ENCODE assay signal across 20 mouse cellular contexts in the genomic region with DNA sequence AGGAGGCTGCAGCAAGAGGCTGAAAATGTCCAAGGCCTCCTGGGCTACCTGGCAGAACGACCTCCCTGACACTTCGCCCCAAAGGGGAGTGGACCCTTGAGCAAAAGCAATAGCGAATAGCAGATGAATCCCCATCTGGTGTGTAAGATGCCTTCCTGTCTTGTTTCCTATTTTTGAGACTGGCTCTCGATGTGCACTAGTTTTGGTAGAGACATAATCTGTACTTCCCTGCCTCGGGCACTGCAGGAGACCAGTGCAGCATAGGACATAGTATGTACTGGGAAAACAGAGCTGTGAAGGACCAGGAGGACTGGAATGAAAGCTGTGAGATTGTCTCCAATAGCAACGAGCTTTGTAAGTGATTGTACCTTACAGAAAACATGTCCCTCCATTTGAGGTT. TPM values are rescaled to one million over a fixed set of nuclear protein-coding genes. Genes with fewer than 3 reads are reported as not detected.
A peak's percentile ranks its signal among the peaks of the same experiment; 100 is the strongest.
DNase-seq lines count a peak whose midpoint lies in the region; ATAC-seq and TF ChIP-seq lines count a peak whose summit lies in the region.
"Had no signal": no experiment of that assay in that cellular context is flagged by ENCODE, and none has a peak within 500 bp of the region (broad histone marks: within the 10 kb centered on the region; RNA-seq: fewer than 3 reads in every experiment).

No protein-coding gene starts in this region.

- no peak for ATAC-seq in kidney, embryonic 15.5 days (replicated peaks; ENCODE audit: low FRiP score)
- ATAC-seq in megakaryocyte, adult 5-6 weeks (ENCODE audit: poor library complexity, severe bottlenecking) = peak; percentile 65
- ATAC-seq: forebrain, embryonic 15.5 days had no signal

- H3K9me3 ChIP-seq in kidney, embryonic 15.5 days (replicated peaks) = no peaks in the 10 kb centered on the region
- H3K9me3 ChIP-seq: forebrain, embryonic 15.5 days had no signal

- TF ChIP-seq POLR2A in spleen, adult 2 months (IDR thresholded peaks at IDR 0.05; ENCODE audit: low read depth, low read length) = no peak

- 76% methylated on average over 6 of the region's 6 CpGs for WGBS in kidney, embryonic 15.5 days
- 44% methylated on average over 6 of the region's 6 CpGs for WGBS in spleen, adult 2 months

- no peak for DNase-seq in kidney, postnatal 36 days
- DNase-seq in spleen, adult 2 months (ENCODE audit: low read depth in 1 of 2, low spot score in 2 of 2) = no peak
- DNase-seq in spleen, postnatal 14 days (ENCODE audit: low spot score in 2 of 2) = no peak
- DNase-seq in cerebellum, adult 9-11 months = no peak
- DNase-seq in layer of hippocampus, adult 11-12 months (ENCODE audit: low spot score) = no peak
- DNase-seq: adrenal gland, postnatal 25 days; cerebellum, adult 9-10 months; gastrocnemius, adult 2 months; heart, adult 18-20 months had no signal

- no peak overlapping the region for H3K4me2 ChIP-seq in kidney, embryonic 15.5 days
- H3K4me2 ChIP-seq: forebrain, embryonic 15.5 days had no signal

- H3K27me3 ChIP-seq in kidney, embryonic 15.5 days = no peaks in the 10 kb centered on the region
- no peaks in the 10 kb centered on the region for H3K27me3 ChIP-seq in spleen, adult 2 months (ENCODE audit: control insufficient read depth, insufficient read depth, low read length)
- H3K27me3 ChIP-seq: forebrain, embryonic 15.5 days had no signal

- no peaks in the 10 kb centered on the region for H3K4me1 ChIP-seq in kidney, embryonic 15.5 days
- H3K4me1 ChIP-seq in spleen, adult 2 months (ENCODE audit: control insufficient read depth, insufficient read depth, insufficient read length) = peaks cover 12% of the 10 kb centered on the region; the same call in 1 of the 2 replicates
- H3K4me1 ChIP-seq: forebrain, embryonic 15.5 days had no signal

- TF ChIP-seq CTCF in spleen, adult 2 months (IDR thresholded peaks at IDR 0.05; ENCODE audit: extremely low read depth, insufficient read depth, insufficient read length, insufficient replicate concordance) = no peak

- H3K4me3 ChIP-seq in kidney, embryonic 15.5 days (replicated peaks) = no peak overlapping the region
- H3K4me3 ChIP-seq in spleen, adult 2 months (ENCODE audit: extremely low read depth, insufficient read depth, insufficient read length) = no peak overlapping the region
- H3K4me3 ChIP-seq: forebrain, embryonic 15.5 days; gastrocnemius, adult 2 months had no signal

- no peak overlapping the region for H3K9ac ChIP-seq in kidney, embryonic 15.5 days
- H3K9ac ChIP-seq: forebrain, embryonic 15.5 days had no signal

- 0 out of 2 replicates have a peak overlapping the region, but pooled peaks have one; percentile 22 for H3K27ac ChIP-seq in kidney, embryonic 15.5 days
- peak overlapping the region; percentile 36; the same call in 1 of the 2 replicates for H3K27ac ChIP-seq in spleen, adult 2 months (ENCODE audit: insufficient read depth, low read length)
- H3K27ac ChIP-seq: forebrain, embryonic 15.5 days; gastrocnemius, adult 2 months had no signal

- H3K36me3 ChIP-seq in kidney, embryonic 15.5 days = no peaks in the 10 kb centered on the region
- no peaks in the 10 kb centered on the region; the same call in 1 of the 2 replicates for H3K36me3 ChIP-seq in spleen, adult 2 months (ENCODE audit: control insufficient read depth, insufficient read depth, low read length)

RNA-seq across cellular contexts. Expression of a gene that starts 8.3 kb away (rescaled TPM):
- polyA plus RNA-seq in kidney, embryonic 15.5 days (2015; fragmentation: Nextera tagmentation; extraction: Ambion mirVana) = 28.4 and 30.8 TPM in 2 replicates
- 9.5 and 10.2 TPM in 2 replicates for polyA plus RNA-seq in spleen, adult 2 months (2012; rRNA removed)
- total RNA-seq in megakaryocyte, adult 5-6 weeks (2015) = 72.7 and 90.5 TPM in 2 replicates
- 111 and 119 TPM in 2 replicates for total RNA-seq in megakaryocyte, adult 5-6 weeks (2017)

RNA-seq across cellular contexts. Expression of a gene that starts 22.0 kb away (rescaled TPM):
- polyA plus RNA-seq in kidney, embryonic 15.5 days (2015; fragmentation: Nextera tagmentation; extraction: Ambion mirVana) = 48.1 and 50.6 TPM in 2 replicates
- polyA plus RNA-seq in spleen, adult 2 months (2012; rRNA removed) = 11.9 and 14.3 TPM in 2 replicates
- 51.1 and 55.8 TPM in 2 replicates for total RNA-seq in megakaryocyte, adult 5-6 weeks (2015)
- total RNA-seq in megakaryocyte, adult 5-6 weeks (2017) = 68.7 and 78.5 TPM in 2 replicates

RNA-seq across cellular contexts. Expression of a gene that starts 22.1 kb away (rescaled TPM):
- not detected in 2 replicates for polyA plus RNA-seq in kidney, embryonic 15.5 days (2015; fragmentation: Nextera tagmentation; extraction: Ambion mirVana)
- not detected in 2 replicates for polyA plus RNA-seq in spleen, adult 2 months (2012; rRNA removed)
- not detected in 2 replicates for total RNA-seq in megakaryocyte, adult 5-6 weeks (2015)
- total RNA-seq in megakaryocyte, adult 5-6 weeks (2017) = not detected in 2 replicates
- total RNA-seq: adrenal gland, postnatal 25 days; ES-E14; gastrocnemius, adult 2 months; heart, adult 18-20 months; liver, adult 2 months; megakaryocyte-erythroid progenitor cell, adult 5-6 weeks had no signal
- polyA plus RNA-seq: heart, embryonic 16.5 days; hindbrain, embryonic 11.5 days; kidney, embryonic 16.5 days; liver, adult 2 months; lung, embryonic 16.5 days; stomach, embryonic 14.5 days had no signal
